Mouse (Mus musculus) right cerebral cortex, postnatal 4 days (tissue): ENCODE measurements around the gene H2-T24.
"Not testable (repeated sequence)": the region's sequence is repeated elsewhere in the genome, so short reads cannot be mapped to it uniquely, and the experiment has no call there.

Experiments used
- DNase-seq: peaks from one replicate; pipeline ENCODE4 v3.0.0-alpha.2; 2022

Gene H2-T24

DNA sequence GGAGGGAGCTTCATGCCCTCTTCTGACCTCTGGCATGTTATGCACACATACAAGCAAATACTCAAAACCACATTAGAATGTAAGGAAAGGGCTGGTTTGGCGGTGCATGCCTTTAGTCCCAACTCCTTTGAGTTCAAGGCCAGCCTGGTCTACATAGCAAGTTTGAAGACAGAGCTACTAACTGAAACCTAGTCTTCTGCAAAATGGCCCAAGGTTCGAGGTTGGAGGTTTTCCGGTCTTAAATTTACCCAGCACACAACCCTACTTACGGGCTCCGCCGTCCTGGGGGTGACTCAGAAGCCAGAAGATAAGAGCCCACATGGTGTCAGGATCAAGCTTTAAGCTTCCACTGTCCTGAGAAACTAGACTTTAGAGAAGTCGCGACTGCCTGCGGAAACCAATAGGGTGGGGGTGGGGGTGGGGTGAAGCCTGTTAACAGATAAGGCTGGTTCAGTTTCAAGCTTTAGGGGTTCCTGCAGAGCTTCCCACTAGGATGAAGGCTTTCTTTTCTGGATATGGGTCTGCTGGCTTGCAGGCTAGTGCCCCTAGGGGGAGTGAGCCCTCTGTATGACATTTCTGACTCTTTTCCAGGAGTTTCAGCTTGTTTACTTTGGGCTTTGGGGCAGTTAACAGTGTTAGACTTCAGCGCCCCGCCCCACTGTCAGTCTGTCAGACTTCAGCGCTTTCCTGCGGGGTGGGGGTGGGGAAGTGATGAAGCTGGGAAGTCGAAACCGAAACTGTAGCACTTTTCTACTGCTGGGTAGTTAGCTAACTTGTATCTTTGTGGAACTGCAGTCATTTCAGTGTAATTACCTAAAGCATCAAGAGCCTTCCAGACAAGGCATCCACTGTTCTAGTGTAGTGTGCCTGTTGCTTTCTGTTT, at the start of gene H2-T24:
Gene H2-T24, minus strand, starts transcription at position 370 of the 883 bp plus-strand sequence.
- DNase-seq = no peak

DNA sequence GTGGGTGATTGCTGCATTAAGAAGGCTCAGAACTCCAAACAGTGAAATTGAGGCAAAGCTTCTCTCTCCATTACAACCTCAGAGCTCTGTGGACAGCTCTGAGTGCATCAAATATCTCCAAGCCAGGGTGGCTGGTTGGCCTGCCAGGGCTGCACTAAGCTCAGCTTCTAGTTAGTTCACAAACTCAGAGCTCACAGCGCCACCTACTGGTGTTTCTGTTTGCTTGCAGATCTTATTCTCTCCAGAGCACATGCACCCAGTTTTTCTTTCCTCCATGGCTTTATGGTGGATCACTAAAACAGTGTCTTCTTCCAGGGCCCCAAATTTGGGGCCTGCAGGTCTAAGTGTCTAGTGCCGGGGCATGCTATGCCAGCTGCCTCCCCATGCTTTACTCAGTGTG, 40.5 kb upstream of the H2-T24 start:
- DNase-seq = peak; percentile 98

DNA sequence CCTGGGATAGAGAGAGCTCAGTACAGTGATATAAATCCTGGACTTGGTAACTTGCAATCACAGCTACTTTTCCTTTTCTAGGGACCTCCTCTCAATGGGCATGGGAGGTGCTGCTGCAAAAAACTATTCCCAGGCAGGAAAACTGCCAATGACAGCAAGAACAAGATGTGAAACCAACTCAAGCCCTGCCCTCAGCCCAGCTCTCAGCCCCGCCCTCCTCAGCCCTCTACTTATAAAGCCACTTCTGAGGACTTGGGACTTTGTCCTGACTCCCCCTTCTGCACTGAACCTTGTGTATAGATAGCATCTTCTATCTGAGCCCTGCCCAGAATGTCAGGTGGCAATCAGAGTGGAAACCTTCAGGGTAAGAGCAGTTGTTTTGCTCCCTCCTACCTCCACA, 38.0 kb upstream of the H2-T24 start, which contains the start of gene Gm11127:
Gene Gm11127, minus strand, starts transcription at position 10 of the 400 bp plus-strand sequence.
- DNase-seq = not testable (repeated sequence)

DNA sequence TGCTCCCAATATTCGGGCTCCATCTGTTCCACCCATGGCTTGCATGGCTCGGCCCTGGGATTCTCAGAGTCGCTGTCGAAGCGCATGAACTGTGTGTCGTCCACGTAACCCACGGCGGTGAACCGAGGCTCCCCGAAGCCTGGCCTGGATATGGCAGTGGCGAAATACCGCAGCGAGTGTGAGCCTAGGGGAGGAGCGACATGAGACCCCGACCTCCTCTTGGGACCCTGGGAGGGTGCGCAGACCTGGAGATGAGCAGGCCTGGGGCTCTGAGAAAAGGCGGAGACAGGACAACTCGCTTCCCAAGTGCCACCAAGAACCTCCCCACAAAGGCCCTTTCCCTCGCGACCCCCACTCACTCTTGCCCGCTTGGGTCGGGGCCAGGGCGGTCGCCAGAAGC, 37.6 kb upstream of the H2-T24 start:
- not testable (repeated sequence) for DNase-seq

DNA sequence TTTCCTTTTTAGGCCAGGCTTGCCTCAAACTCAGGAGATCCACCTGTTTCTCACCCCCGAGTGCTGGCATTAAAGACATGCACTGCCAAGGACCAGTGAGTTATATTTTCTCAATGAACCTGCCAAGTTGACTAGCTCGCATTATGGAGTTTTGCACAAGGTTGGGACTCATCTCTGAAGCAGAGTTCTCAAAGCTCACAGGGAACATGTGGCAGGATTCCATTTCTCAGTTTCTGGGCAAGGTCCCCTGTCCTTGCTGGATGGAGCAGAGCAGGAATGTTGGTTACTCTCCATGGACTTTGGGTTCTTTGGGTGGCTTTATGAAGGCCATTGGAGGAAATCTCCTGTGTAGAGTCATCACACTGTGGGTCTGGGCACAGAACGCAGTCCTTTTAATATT, 22.9 kb upstream of the H2-T24 start:
- DNase-seq = no peak

DNA sequence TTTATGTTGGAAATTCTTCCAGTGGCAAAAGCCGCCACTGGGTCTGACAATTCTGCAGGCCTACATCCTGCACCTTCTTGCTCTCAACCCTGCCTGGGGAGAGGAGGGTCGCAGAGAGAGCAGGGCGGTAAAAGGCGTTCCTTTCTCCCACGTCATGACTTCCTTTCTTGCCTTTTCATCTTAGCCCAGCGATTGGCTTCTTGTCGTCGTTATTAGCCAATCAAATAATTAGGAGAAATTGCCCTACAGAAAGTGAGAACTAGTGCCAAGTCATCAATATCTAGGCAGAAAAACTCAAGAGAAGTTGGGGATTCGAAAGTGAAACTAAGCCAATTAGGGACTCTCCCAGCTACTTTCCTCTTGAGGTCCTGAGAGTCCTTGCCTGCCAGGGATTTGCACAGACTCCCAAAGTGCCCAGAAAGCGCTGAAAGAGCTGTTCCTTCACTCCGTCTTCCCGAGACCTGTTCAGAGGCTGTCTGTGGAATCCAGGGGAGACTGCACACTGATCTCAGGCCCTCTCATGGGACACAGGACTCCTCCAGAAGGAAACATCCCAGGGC, 22.3 kb upstream of the H2-T24 start, which contains the start of the genes H2-T22 and Gm6034:
Gene H2-T22, minus strand, starts transcription at position 138 of the 560 bp plus-strand sequence.
Gene Gm6034, plus strand, starts transcription at position 352 of the 560 bp plus-strand sequence.
- DNase-seq = not testable (repeated sequence)

DNA sequence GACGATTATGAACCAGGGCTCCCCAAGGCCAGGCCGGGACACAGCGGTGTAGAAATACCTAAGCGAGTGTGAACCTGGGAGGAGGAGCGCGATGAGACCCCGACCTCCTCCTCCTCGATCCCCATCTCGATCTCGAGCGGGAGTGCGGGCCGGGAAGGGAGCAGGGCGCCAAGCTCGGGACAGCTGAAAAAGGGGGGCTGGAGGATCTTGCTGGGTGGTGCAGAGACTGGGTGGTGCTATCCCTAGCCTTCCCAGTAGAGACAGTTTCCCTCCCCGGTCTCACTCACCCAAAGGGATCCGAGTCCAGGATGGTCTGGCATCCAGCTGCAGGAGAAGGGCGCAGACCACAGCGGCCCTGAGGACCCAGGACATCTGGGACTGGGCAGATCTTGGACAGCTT, 21.7 kb upstream of the H2-T24 start:
- not testable (repeated sequence) for DNase-seq

DNA sequence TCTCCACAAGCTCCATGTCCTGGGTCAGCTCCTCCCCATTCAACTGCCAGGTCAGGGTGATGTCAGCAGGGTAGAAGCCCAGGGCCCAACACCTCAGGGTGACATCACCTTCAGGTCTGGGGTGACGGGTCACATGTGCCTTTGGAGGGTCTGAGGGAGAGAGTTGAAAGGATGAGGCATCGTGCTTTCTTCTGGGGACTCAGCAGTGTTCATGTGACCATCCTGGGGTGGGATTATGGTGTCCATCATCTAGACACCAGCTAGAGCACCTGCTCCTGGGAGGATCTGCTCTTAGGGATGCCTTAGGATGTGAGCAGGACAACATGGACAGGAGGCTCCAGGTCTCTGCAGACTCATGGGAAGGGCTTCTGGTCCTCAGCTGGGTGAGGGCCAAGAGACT, 20.2 kb upstream of the H2-T24 start:
- DNase-seq = not testable (repeated sequence)

DNA sequence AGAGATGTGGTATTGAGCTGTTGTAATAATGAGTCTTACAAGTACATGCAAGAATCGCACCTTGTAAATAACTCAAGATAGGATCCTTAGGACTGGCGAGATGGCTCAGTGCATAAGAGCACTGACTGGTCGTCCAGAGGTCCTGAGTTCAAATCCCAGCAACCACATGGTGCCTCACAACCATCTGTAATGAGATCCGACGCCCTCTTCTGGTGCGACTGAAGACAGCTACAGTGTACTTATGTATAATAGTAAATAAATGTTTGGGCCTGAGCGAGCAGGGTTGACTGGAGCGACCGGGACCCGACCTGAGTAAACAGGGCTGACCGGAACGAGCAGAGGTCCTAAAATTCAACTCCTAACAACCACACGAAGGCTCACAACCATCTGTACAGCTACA, 15.8 kb upstream of the H2-T24 start:
- not testable (repeated sequence) for DNase-seq

DNA sequence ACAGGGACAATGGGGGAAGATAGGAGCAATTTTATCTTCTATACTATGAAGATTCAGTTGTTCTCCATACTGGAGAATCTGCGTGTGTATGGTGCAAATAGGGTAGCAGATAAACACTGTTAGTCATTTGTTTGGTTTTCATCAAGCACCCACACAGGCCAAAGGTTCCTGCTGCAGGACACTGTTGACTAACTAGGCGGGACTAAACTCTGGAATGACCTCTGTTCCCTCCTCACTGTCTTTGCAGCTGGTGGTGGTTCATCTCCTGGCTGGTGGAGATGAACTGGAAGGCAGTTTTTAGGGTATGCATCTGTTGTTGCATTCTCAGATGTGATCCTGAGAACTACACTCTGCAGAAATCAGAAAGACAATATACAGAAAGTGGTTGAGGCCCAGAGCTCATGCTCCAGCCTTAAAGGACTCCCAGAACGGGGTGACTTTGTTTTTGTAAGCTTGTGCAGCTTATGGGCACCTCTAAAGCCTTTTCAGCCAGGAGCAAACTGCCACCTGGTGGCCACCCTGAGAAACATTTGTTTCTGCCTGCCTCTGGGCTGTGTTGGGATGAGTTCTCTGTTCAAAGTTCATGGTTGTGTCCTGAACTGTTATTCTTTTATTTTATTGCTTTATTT, 14.8 kb upstream of the H2-T24 start:
- peak; percentile 39 for DNase-seq

DNA sequence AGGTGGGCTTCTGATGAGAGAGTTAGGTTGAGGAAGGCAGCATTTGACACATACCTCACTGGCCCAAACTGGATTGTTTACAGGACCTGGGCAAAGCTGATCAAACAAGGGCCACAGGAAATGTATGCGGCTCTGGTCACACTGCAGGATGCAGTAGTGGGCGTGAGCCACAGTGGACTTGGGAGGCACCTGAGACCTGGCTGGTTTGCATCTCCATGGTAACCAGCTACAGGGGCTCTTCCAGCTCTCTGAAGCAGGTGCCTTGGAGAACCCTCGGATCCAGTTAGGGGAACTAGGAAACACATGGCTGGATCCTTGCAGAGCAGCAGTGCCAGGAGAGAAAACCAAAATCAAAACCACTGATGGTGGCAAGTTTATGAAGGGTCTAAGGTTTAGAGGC, 14.2 kb upstream of the H2-T24 start:
- not testable (repeated sequence) for DNase-seq

DNA sequence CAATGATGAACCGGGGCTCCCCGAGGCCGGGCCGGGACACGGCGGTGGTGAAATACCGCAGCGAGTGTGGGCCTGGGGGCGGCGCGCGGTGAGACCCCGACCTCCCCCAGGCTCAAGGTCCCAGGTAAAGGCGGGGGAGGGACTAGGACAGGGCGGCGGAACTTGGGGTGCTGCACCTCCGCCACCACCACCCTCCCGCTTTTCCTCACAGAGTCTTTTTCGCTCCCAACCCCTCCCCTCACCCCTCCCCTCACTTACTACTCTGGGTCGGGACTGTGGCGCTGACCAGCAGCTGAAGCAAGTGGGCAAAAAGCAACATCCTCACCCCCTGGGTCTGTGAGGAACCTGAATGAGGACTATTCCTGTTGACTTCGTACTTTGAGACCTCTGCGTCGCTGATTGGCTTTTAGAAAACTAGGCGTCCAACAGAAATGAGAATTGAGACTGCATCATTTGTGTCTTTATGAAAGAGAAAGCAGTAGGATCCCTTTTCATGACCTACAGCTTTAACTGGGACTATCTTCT, 12.1 kb upstream of the H2-T24 start, which contains the start of gene H2-T23:
Gene H2-T23, minus strand, starts transcription at position 505 of the 525 bp plus-strand sequence.
- not testable (repeated sequence) for DNase-seq

DNA sequence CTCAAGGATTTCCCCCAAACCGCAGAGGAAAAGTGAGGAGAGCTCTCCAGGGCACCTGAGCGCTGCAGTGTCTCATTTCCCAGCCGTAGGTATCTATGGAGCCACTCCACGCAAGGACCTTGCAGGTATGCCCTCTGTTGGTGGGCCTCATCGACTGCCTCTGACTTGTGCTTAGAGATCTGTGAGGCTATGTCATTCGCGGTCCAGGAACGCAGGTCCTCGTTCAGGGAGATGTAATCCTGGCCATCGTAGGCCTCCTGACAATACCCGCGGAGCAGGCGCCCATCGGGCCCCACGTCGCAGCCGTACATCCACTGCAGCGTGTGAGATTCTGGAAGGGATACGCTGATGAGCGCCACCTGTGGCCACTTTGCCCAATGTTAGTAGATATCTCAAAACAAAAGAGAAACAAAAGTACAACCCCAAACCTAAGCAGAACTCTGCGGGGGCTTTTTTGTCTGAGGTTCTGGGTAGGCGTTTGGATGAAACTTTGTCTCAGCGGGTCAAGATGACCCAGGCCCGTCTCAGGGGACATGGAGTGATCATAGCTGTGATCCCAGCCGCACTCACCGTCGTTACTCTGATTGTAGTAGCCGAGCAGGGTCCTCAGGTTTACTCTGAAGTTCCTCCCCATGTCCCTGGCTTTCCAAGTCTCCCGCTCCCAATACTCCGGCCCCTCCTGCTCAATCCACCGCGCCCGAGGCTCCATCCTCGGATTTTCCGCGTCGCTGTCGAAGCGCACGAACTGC, 11.4 kb upstream of the H2-T24 start:
- DNase-seq = peak; percentile 31

DNA sequence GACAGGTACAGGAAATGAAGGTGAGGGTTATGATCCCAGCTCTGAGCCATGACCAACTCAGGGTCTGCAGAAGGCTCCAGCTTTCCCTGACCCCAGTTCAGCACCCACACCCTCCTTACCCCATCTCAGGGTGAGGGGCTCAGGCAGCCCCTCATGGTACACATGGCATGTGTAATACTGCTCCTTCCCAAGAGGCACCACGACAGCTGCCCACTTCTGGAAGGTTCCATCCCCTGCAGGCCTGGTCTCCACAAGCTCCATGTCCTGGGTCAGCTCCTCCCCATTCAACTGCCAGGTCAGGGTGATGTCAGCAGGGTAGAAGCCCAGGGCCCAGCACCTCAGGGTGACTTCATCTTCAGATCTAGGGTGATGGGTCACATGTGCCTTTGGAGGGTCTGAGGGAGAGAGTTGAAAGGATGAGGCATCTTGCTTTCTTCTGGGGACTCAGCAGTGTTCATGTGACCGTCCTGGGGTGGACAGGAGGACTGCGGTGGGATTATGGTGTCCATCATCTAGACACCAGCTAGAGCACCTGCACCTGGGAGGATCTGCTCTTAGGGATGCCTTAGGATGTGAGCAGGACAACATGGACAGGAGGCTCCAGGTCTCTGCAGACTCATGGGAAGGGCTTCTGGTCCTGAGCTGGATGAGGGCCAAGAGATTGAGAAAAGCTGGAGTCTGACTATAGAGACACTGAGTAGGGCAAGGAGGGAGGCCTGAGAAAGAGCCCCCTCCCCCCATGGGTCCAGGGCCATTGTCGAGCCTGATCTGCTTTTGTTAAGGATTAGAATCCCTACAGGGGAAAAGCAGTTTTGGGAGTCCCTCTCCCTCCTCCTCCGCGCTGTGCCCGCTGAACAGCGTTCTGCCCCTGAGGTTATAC, 10.6 kb upstream of the H2-T24 start:
- DNase-seq = peak; percentile 9

DNA sequence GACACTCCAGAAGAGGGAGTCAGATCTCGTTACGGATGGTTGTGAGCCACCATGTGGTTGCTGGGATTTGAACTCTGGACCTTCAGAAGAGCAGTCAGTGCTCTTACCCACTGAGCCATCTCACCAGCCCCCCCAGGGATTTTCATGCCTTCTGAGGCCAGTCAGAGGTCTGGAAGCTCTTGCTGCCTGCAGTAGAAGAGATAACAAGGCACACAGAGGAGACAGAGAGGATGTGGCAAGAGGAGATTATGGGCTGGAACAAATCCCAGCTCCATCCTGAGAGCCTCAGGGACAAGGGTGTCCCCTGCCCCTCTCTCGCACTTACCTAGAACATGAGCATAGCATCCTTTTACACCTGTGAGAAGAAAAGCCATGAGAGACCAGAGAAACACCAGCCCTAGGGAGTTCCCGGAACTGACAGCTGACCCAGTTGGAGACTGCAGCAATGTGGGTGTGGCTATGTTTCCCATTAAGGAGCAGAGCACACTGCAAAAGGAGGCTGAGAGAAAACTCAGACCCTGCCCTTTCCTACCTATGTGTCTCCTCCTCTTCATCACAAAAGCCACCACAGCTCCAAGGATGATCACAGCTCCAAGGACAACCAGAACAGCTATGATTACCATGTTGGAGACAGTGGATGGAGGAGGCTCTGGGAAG, 9.8 kb upstream of the H2-T24 start:
- not testable (repeated sequence) for DNase-seq

DNA sequence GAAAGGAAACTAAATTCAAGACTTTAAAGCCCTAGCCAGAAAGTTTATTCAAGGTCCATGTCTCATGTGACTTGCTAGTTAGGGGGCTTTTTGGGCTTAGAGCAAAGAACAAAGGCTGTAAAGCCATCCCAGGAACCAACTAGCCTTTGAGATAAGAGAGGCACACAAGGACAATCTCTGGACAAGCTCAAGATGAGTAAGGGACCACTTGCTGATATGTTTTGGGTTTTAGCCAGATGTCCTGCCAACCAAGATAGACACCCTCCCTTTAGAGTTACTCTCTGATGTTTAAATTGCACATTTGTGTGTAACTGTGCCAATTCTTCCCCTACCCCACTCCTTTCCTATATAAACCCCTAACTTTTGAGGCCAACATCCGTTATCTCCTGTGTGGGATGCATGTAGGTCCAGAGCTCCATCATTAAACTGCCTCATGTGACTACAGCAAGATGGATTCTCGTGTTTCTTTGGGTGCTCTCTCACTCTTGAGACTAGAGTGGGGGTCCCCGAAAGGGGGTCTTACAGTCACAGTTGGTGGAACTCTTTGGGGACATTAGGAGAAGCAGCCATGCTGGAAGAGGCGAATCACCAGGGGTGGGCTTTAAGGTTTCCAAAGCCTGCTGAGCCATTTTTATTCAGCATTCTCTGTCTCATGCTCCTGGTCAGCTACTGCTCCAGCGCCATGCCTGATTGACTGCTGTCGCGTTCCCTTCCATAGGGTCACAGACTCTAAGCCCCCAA, 8.7 kb upstream of the H2-T24 start:
- DNase-seq = no peak

DNA sequence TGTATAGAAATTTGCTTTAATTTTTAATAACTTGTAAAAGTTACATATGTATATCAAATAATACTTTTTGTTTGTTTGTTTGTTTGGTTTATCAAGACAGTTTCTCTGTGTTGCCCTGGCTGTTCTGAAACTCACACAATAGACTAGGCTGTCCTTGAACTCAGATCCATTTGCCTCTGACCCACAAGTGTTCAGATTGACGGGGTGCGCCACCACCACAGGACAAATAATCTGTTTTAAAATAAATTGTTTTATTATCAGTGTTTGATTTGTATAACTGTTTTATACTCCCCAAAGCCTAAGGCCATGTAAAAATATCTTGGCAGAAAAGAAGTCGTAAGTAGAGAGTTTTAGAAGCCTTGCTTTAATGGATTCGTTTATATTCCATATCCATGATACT, 7.3 kb upstream of the H2-T24 start:
- DNase-seq = no peak

DNA sequence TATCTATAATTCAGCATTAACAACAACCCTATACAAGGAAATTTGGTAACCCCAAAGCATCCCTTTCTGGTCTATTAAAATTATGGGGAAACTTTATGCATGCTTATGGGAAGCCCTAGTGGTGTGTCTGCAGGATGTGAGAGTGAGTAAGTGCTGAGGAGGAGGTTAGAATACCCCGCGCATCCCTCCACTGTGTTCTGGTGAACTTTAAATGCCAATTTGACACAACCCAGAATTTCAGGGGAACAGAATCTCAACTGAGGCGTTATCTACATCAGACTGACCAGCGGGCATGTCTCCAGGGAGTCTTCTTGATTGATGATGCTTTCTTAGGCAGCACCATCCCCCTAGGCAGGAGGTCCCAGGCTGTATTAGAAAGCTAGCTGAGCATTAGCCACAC, 5.5 kb upstream of the H2-T24 start:
- no peak for DNase-seq

DNA sequence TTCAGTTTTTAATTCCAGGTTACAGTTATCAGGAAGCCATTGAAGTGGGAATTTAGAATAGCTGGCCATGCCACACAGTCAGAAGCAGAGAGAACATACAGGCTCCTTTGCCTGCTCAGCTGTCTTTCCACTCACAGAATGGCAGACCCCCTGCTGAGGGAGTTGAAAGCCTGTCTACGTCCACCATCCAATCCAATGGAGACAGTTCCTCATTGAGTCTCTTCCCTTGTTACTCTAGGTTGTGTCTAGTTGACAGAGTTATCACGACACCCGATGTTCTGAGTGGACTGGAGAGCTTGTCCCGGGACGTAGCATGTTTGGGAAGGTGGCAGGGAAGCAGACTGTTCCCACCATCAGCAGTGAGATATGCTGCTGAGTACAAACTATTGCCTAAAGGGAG, 4.8 kb upstream of the H2-T24 start:
- no peak for DNase-seq
